Mouse (Mus musculus): Measurements from ENCODE around the gene Kif23. TPM values are rescaled to one million over a fixed set of nuclear protein-coding genes. Genes with fewer than 3 reads are reported as not detected.

Gene Kif23
- polyA plus RNA-seq (2012) = 26.2 and 26.9 TPM in 2 replicates

DNA sequence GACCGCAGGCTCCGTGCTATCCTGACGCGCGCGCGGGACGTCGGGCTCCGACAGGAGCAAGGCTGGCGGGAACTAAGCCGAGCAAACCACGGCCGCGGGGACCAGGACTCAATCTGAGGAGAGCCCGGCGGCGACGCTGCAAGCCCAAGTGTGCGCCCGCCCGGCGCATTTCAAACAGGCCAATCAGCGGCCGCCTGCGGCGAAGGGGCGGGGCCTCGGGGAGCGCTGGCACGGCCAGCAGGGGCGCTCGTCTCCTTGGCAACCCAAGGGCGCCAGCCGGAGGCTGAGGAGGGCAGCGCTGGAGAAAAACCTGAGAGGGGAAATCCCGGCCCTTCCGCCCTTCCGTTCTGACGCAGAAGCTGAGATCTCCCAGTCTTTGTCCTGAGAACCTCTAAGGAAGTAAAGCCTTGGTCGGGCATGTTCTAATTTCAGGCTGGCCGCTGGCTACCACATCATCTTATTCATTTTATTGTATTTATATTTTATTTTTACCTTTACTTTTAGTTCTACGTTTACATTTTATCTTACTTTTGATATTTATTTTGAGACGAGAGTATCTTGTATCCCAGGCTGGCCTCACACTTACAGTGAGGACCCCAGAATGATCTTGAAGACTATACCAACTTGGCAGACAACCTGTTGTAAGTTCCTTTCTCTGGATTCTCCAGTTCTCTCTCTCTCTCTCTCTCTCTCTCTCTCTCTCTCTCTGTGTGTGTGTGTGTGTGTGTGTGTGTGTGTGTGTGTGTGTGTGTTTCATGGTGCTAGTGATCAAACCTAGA, at the start of gene Kif23:
Kif23 (minus strand) TSS at position 152 of the 779 bp plus-strand sequence.

DNA sequence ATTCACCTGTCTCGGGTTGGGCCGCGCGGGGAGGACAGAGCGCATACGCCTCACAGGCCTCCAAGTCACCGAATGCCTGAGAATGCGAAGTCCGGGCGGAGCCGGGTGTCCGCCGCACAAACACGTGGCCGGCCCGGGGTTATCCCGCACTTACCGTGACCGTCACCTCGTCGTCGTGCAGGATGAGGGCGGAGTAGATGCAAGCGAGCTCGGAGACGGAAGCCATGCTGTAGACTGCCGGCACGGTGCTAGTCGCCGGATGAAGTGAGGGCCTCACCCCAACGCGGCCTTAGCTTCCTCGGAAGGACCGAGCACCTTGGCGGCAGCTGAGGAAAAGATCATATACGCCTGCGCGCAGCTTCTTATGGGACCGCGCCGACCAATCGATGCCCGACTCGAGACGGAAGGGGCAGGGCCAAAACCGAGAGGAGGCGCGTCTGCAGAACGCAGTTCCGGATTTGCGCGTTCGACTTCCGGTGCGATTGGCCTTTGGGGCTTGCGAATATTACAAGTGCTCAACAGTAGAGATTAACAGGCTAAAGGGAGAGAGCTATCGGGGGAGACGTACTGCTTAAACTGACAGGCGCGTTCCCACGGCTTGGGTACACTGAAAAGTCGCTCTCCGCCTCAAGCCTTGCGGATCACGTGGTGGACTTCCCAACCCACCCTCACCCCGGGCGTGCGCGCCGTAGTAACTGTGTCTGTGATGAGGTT, 32.2 kb downstream of the Kif23 start, which contains the start of gene Rplp1:
Rplp1 (minus strand) TSS at position 340 of the 714 bp plus-strand sequence.

Other genes starting within 250 kb of the Kif23 start
- 26,030 and 31,348 TPM in 2 replicates for gene Rplp1, start 32.2 kb downstream of the Kif23 start, polyA plus RNA-seq (2012)
- 0.23 and 0.34 TPM in 2 replicates for gene Paqr5, start 80.1 kb upstream of the Kif23 start, polyA plus RNA-seq (2012)
- gene Glce, start 175.9 kb upstream of the Kif23 start, polyA plus RNA-seq (2012) = 2.4 and 3.1 TPM in 2 replicates

Measured in megakaryocyte-erythroid progenitor cell, adult 5 weeks (primary cell).